Mouse (Mus musculus) Patski (cell line): ENCODE measurements around the gene Srrd. TPM values are rescaled to one million over a fixed set of nuclear protein-coding genes. Genes with fewer than 3 reads are reported as not detected.

Experiments
- ATAC-seq: fragments of 100-300 bp; one replicate; pipeline ENCODE4 v1.8.0; 2021
- CTCF ChIA-PET: fragments of 350-600 bp; sonication (Branson Sonifier 250); formaldehyde crosslinking; loops from one replicate; lab custom pipeline; 2022; ENCODE audit warnings: inconsistent platforms; lab: Charles Lee
- POLR2A ChIA-PET: fragments of 350-600 bp; sonication (Branson Sonifier 250); formaldehyde crosslinking; loops from one replicate; lab custom pipeline; 2022; ENCODE audit warnings: antibody characterized with exemption, inconsistent platforms; lab: Charles Lee
- DNase-seq: peaks from one replicate; pipeline ENCODE4 v3.0.0-alpha.2; 2011; ENCODE audit warnings: low read depth, low spot score
- H3K27me3 ChIP-seq: fragments of 371-371 bp; one replicate; pipeline ENCODE4 v1.5.1; 2021
- CTCF ChIP-seq: fragments of 100-300 bp; IDR thresholded peaks from one replicate; pipeline ENCODE4 v1.5.1; 2021
- in situ Hi-C: fragments of 300-500 bp; cut with MboI; formaldehyde crosslinking; loops from 3 replicates; pipeline ENCODE4 v1.11.1; 2018; ENCODE audit warnings: low pct_unique_long_range_greater_than_20kb, mixed read lengths
- polyA plus RNA-seq: library from polyadenylated mRNA; unstranded; gene quantifications from one replicate; pipeline ENCODE4 v1.2.3, GENCODE M21; 2021

The Srrd gene
- polyA plus RNA-seq, 1 experiment from 2014 or later: 23.8 TPM

DNA sequence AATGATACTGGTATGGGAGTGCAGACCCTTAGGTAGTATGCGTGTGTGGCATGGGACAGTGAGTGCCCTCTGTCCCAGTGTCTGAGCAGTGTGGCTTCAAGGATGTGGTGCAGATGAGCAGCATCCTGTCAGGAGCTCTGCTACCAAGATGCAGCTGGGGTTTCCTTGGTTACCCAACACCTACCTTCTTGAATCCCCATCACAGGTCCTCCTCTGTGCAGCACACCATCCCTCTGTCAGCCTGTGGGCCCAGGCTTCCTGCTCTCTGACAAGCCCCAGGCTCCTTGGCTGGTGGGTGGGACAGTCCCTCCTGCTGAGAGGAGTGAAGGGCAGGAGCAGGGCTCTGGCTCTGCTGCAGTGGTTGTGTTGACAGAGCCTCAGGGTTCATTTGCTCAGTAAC, 34.5 kb upstream of the Srrd start:
- in situ Hi-C loops: no loop called here
- ATAC-seq (no peak), DNase-seq (no peak)
- TF ChIP-seq CTCF: no peak
- ChIA-PET CTCF (no interaction called here), POLR2A (no interaction called here)
- H3K27me3 ChIP-seq: no peaks in the 10 kb centered on the region

DNA sequence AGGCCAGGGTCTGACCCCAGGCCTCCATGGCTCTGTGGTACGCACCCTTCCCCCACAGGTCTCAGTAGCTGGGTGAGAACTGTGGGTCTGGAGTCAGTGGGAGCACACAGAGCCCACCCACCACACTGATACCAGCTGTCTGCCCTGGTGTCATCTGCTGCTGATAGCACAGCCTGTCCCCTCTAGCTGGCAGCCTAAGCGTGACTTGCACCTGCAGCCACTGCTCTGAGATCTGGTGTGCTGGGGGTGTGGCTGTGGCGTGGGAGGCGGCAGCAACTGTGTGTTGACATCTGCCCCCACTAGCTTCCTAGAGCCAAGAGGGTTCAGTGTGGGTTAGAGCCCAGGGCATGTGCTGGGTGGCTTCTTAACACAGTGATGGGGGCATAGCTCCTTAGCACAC, 33.3 kb upstream of the Srrd start:
- no peaks in the 10 kb centered on the region for H3K27me3 ChIP-seq
- POLR2A ChIA-PET: interaction anchor here (0.6 kb wide), 1 partner anchor 68 kb away, joined by 3 read pairs; no protein-coding TSS in a partner anchor
- TF ChIP-seq CTCF: no peak
- ATAC-seq (no peak), DNase-seq (no peak)
- CTCF ChIA-PET: interaction anchor here (1.1 kb wide), 1 partner anchor 14 kb away, joined by 3 read pairs; no protein-coding TSS in a partner anchor
- in situ Hi-C loops: no loop called here

DNA sequence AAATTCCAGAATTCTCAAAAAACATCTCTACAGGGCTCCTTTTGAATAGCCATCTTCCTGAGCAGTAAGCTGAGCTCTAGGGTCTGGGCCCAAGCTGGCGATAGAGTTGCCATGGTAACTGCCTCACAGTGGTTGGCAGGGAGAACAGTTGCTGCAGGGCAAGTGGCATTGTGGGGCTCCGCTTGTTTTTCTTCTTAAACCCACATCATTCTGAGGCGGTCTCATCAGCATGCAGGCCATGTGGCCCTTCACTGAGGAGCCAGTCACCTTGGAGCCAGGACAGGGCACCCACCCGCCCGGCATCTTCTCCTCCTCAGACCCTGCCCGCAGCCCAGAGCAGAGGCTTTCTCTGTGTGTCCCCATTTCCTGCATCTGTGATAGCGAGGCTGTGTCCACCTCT, 29.1 kb upstream of the Srrd start:
- in situ Hi-C loops: no loop called here
- ATAC-seq (no peak), DNase-seq (no peak)
- H3K27me3 ChIP-seq: no peaks in the 10 kb centered on the region
- TF ChIP-seq CTCF: no peak
- ChIA-PET POLR2A (no interaction called here), CTCF (no interaction called here)

DNA sequence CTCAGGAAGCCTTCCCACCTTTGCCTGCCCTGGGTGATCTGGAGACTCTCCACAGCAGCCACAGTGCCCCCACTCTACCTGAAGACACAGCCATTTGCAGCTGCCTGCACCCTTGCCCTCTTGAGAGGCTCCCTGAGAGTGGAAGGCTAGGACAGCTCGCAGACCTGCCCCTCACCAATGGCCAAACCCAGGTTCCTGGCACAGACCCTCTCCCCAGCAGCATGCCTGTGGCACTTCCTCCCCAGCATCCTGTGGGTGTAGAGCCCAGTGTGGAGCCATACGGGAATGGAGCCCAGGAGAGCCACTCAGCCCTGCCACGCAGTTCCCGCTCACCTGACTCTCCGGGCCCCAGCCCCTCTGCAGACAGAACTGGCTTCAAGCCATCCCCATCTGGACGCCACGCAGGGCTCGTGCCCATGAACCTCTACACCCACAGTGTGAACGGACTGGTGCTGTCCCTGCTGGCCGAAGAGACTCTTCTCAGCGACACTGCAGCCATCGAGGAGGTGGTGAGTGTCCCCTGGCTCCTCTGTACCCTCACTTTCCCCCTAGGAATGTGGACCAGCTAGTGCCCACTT, 27.5 kb upstream of the Srrd start:
- no peak for TF ChIP-seq CTCF
- CTCF ChIA-PET: no interaction called here

DNA sequence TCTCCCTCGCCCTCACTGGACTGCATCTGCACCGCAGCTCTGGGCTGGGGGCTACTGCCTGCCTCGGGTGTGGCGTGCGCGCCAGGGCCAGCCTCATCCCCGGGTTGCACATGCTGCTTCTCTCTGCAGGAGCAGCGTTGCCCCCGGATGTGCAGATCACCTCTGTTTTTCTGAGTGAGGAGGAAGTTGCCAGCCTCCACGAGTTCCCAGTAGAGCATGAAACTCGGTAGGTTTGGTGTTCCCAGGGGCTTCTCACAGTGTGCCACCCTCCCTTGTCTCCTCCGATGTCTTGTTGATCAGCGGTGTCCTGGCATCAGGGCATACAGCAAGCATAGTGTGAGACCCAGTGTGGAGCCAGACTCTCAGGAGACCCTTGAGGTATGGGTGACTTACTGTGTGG, 26.5 kb upstream of the Srrd start:
- ChIA-PET CTCF (no interaction called here), POLR2A (no interaction called here)
- no peaks in the 10 kb centered on the region for H3K27me3 ChIP-seq
- DNase-seq (no peak), ATAC-seq (no peak)
- in situ Hi-C loops: no loop called here
- no peak for TF ChIP-seq CTCF

More for the DNA sequence above, 27.5 kb upstream of the Srrd start:
- ATAC-seq (no peak), DNase-seq (no peak)
- H3K27me3 ChIP-seq: no peaks in the 10 kb centered on the region
- in situ Hi-C loops: no loop called here
- POLR2A ChIA-PET: no interaction called here

DNA sequence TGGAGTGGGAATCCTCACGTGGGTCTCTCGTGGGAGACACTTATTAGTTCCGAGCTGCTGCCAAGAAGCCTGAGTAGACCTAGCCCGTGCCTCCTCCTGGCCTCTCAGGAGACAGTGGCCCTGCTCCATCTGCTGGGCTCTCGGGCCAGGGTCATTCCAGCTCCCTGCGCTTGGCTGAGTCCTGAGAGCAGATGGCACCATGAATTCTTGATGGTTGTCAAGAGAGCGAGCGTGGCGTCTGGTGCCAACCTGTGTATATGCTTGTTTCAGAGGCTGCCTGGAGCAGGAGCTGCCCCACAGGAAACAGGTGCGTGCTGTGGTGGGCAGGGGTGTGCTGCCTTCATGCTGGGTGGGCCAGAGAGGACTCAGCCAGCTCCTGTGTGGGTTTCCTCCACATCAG, 25.8 kb upstream of the Srrd start:
- DNase-seq (no peak), ATAC-seq (no peak)
- ChIA-PET CTCF (interaction anchor here (1.2 kb wide), 1 partner anchor 10 kb away, joined by 3 read pairs; no protein-coding TSS in a partner anchor), POLR2A (no interaction called here)
- TF ChIP-seq CTCF: no peak
- in situ Hi-C loops: no loop called here
- no peaks in the 10 kb centered on the region for H3K27me3 ChIP-seq

DNA sequence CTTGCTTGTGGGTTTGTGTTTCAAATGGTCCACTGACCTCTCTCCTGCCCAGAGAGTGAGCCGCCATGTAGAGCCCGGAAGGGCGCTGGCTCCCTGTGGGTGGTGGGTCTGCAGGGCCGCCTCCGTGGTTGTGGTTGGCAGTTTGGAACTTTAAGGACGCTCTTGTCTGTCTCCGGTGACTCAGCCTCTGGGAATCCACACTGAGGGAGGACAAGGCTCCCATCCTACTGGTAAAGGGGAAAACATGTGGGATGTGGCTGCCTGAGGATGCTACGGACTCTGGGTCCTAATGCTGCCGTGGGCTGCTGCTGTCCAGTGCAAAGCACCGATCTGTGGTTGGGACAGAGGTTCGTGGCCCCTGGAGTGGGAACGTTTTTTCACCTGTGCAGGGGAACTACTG, 25.1 kb upstream of the Srrd start:
- no peaks in the 10 kb centered on the region for H3K27me3 ChIP-seq
- ATAC-seq: peak; percentile 95
- DNase-seq: peak; percentile 68
- ChIA-PET POLR2A (no interaction called here), CTCF (interaction anchor here (1.2 to 1.3 kb wide), 2 partner anchors 9 to 11 kb away, joined by 3 read pairs; no protein-coding TSS in a partner anchor)
- in situ Hi-C loops: no loop called here
- no peak for TF ChIP-seq CTCF

DNA sequence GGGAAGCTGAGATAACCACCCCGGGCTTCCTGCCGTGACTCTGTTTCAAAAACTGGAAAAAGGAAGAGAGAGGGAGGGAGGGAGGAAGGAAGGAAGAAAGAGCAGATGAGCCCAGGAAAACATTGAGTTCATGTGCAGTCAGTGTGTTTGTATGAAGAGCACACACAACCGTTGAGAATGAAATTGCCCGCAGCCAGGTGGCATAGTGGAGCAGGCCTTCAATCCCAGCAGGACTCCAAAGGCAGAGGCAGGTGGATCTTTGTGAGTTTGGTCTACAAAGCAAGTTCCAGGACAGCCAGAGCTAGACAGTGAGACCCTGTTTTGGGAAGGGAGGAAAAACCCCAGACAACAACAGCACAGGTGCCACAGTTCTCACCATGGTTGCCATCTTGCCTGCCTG, 24.5 kb upstream of the Srrd start:
- ATAC-seq (no peak), DNase-seq (no peak)
- H3K27me3 ChIP-seq: no peaks in the 10 kb centered on the region
- ChIA-PET POLR2A (no interaction called here), CTCF (interaction anchor here (1.3 kb wide), 1 partner anchor 9 kb away, joined by 3 read pairs; no protein-coding TSS in a partner anchor)
- no peak for TF ChIP-seq CTCF
- in situ Hi-C loops: no loop called here

DNA sequence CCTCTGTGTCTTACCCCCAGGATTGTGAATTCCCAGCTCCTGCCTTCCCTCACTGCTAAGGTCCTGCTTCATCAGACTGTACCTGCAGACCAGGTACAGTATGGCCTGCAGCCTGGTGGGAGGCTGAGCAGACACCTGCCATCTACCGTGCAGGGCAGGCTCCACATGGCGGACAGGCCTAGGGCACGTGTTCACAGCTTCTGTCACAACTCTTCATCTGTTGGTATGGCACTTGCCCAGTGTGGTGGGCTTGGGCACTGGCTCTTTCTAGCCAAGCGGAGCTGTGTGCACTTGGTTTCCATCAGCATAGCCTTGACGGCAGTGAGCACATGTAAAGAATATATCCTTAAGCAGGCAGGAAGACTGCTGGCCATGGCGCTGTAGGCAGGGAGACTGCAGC, 24.0 kb upstream of the Srrd start:
- in situ Hi-C loops: no loop called here
- DNase-seq (no peak), ATAC-seq (no peak)
- TF ChIP-seq CTCF: no peak
- POLR2A ChIA-PET: interaction anchor here (0.7 kb wide), 1 partner anchor 1829 kb away, joined by 3 read pairs; no protein-coding TSS in a partner anchor
- H3K27me3 ChIP-seq: no peaks in the 10 kb centered on the region
- CTCF ChIA-PET: interaction anchor here (1.3 kb wide), 1 partner anchor 8 kb away, joined by 3 read pairs; no protein-coding TSS in a partner anchor

DNA sequence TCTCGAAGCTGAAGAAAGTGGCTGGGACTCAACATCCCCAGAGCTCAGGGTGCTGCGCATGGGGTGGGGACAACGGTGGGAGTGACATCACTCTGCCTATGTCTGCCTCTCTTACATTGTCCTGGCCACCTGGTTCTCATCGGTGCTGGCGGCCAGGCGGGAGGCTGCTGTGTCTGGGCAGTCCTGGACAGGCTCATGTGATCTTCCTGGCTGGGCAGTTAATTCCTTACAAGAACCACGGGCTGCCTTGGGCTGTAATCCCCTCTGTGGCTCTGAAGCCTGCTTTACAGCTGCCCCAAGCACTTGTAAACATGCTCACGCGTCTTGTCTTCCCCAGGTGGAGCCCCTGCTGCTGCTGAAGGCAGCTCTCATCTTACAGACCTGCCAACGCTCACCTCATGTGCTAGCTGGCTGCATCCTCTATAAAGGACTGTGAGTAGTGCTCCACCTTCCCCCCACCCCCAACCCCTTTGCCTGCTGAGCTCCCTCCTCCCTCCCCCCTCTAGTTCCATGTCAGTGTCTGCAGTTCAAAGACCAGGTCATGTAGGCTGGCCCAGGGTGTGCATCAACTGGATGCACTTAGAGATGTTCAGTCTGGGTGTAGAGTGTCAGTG, 21.5 kb upstream of the Srrd start:
- no peak for TF ChIP-seq CTCF
- DNase-seq (no peak), ATAC-seq (no peak)
- CTCF ChIA-PET: interaction anchor here (1.1 kb wide), 1 partner anchor 10 kb away, joined by 3 read pairs; no protein-coding TSS in a partner anchor
- POLR2A ChIA-PET: no interaction called here
- in situ Hi-C loops: no loop called here
- H3K27me3 ChIP-seq: no peaks in the 10 kb centered on the region

DNA sequence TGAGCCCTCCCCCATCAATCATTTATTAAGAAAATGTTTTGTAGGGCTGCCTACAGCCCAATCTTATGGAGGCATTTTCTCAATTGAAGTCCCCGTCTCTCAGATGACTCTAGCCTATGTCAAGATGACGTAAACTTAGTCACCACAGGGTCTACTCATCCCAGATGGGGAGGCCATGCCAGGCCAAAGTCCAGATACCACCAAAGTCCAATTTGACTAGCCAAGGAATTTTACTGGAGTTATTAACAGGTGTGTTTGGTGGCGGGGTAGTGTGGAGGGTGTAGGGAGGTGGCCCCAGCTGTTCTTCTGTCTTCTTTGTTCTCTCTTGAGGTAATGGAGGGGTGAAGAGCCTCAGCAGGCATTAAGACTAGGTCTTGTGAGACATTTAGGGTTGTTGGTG, 17.2 kb upstream of the Srrd start:
- no peaks in the 10 kb centered on the region for H3K27me3 ChIP-seq
- no peak for DNase-seq
- CTCF ChIA-PET: no interaction called here
- in situ Hi-C loops: no loop called here
- ATAC-seq: no peak
- TF ChIP-seq CTCF: no peak
- POLR2A ChIA-PET: no interaction called here
